Mouse (Mus musculus): ENCODE data around the gene Rgs8.

Gene Rgs8

GRCm38 (mm10) chr1:153652938-153653623 is at the start of gene Rgs8:
Gene Rgs8, plus strand, starts transcription at chr1:153653025.
- no peak for DNase-seq (ENCODE audit: low spot score in 2 of 2)

GRCm38 (mm10) chr1:153617340-153617830 is 35.4 kb upstream of the Rgs8 start:
- no peak for DNase-seq (ENCODE audit: low spot score in 2 of 2)

- DNase-seq (ENCODE audit: low spot score in 2 of 2): no peak
Measured at GRCm38 (mm10) chr1:153623036-153623435, 29.8 kb upstream of the Rgs8 start.

GRCm38 (mm10) chr1:153632686-153633085 is 20.1 kb upstream of the Rgs8 start:
- no peak for DNase-seq (ENCODE audit: low spot score in 2 of 2)

GRCm38 (mm10) chr1:153635056-153635455 is 17.8 kb upstream of the Rgs8 start:
- no peak for DNase-seq (ENCODE audit: low spot score in 2 of 2)

- DNase-seq (ENCODE audit: low spot score in 2 of 2): peak in 1 of 2 experiments; percentile 63
Measured at GRCm38 (mm10) chr1:153635521-153635920, 17.3 kb upstream of the Rgs8 start.

- DNase-seq (ENCODE audit: low spot score in 2 of 2): no peak
Measured at GRCm38 (mm10) chr1:153636821-153637220, 16.0 kb upstream of the Rgs8 start.

GRCm38 (mm10) chr1:153641492-153641939 is 11.3 kb upstream of the Rgs8 start:
- no peak for DNase-seq (ENCODE audit: low spot score in 2 of 2)

- peak; percentile 23 to 39 for DNase-seq (ENCODE audit: low spot score in 2 of 2)
Measured at GRCm38 (mm10) chr1:153641940-153642501, 10.8 kb upstream of the Rgs8 start.

GRCm38 (mm10) chr1:153653674-153654073 is 849 bp downstream of the Rgs8 start:
- DNase-seq (ENCODE audit: low spot score in 2 of 2): no peak

- DNase-seq (ENCODE audit: low spot score in 2 of 2): no peak
Measured at GRCm38 (mm10) chr1:153659666-153660065, 6.8 kb downstream of the Rgs8 start.

GRCm38 (mm10) chr1:153660982-153661688 is 8.3 kb downstream of the Rgs8 start:
- DNase-seq (ENCODE audit: low spot score in 2 of 2): no peak

GRCm38 (mm10) chr1:153661689-153662002 is 8.8 kb downstream of the Rgs8 start:
- no peak for DNase-seq (ENCODE audit: low spot score in 2 of 2)

- DNase-seq (ENCODE audit: low spot score in 2 of 2): no peak
Measured at GRCm38 (mm10) chr1:153662362-153662761, 9.5 kb downstream of the Rgs8 start.

GRCm38 (mm10) chr1:153665066-153665715 is 12.4 kb downstream of the Rgs8 start:
- peak in 1 of 2 experiments; percentile 59 for DNase-seq (ENCODE audit: low spot score in 2 of 2)

GRCm38 (mm10) chr1:153666236-153666635 is 13.4 kb downstream of the Rgs8 start:
- DNase-seq (ENCODE audit: low spot score in 2 of 2): no peak

GRCm38 (mm10) chr1:153667244-153667727 is 14.5 kb downstream of the Rgs8 start:
- DNase-seq (ENCODE audit: low spot score in 2 of 2): no peak

GRCm38 (mm10) chr1:153667781-153668180 is 15.0 kb downstream of the Rgs8 start:
- DNase-seq (ENCODE audit: low spot score in 2 of 2): no peak

- no peak for DNase-seq (ENCODE audit: low spot score in 2 of 2)
Measured at GRCm38 (mm10) chr1:153669086-153669485, 16.3 kb downstream of the Rgs8 start.

GRCm38 (mm10) chr1:153669728-153670127 is 16.9 kb downstream of the Rgs8 start:
- DNase-seq (ENCODE audit: low spot score in 2 of 2): no peak

GRCm38 (mm10) chr1:153671352-153671751 is 18.5 kb downstream of the Rgs8 start:
- no peak for DNase-seq (ENCODE audit: low spot score in 2 of 2)

GRCm38 (mm10) chr1:153672698-153673097 is 19.9 kb downstream of the Rgs8 start:
- no peak for DNase-seq (ENCODE audit: low spot score in 2 of 2)
